Mouse (Mus musculus) CD4-positive, CD25-positive, alpha-beta regulatory T cell, adult 2 months (primary cell): Measurements from ENCODE around the gene Gal3st2.
"Not testable (repeated sequence)": the region's sequence is repeated elsewhere in the genome, so short reads cannot be mapped to it uniquely, and the experiment has no call there.

Source experiments
- DNase-seq: peaks from one replicate; pipeline ENCODE4 v3.0.0-alpha.2; 2012; ENCODE audit warnings: low read depth, low spot score

The Gal3st2 gene

DNA sequence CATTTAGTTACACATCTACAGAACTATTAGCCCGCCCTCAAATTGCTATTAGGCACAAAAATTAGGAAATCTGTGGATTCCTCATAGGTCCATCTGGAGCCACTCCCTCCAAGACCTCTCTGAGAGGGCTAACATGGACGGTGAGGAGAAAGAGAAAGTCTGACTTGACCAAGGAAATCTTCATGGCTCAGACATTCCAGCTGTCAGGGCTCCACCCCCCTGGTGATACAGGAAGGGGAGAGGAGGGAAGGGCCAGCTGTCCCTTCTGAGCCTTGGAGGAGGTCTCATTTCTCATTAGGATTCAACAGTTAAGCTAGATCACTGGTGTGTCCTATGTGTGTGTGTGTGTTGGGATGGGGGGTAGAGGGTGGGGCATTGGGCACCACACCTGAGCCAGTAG lies at the start of gene Gal3st2:
TSS of gene Gal3st2 (plus strand) at position 259 of the 400 bp plus-strand sequence.
- DNase-seq: not testable (repeated sequence)

DNA sequence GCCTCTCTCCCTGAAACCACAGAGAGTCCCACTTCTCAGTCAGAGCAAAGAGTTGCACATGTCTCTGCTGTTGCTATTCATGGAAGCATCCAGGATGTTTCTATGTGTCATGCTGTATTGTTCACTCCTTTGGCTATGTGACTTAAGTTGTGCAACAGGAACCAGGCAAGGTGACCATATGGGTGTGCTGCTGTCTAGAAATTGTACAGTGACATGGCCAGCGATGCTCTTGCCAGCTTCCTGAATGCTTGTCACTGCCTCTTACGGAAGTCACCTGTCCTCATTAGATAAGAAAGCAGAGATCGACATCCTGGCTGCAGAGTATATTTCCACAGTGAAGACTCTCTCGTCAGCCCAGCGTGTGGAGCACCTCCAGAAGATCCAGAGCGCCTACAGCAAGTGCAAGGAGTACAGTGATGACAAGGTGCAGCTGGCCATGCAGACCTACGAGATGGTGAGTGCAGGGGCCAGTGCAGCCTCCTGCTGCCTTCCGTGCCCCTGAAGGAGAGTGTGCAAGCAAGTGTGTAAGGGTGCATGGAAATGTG lies 49.5 kb upstream of the Gal3st2 start:
- no peak for DNase-seq

DNA sequence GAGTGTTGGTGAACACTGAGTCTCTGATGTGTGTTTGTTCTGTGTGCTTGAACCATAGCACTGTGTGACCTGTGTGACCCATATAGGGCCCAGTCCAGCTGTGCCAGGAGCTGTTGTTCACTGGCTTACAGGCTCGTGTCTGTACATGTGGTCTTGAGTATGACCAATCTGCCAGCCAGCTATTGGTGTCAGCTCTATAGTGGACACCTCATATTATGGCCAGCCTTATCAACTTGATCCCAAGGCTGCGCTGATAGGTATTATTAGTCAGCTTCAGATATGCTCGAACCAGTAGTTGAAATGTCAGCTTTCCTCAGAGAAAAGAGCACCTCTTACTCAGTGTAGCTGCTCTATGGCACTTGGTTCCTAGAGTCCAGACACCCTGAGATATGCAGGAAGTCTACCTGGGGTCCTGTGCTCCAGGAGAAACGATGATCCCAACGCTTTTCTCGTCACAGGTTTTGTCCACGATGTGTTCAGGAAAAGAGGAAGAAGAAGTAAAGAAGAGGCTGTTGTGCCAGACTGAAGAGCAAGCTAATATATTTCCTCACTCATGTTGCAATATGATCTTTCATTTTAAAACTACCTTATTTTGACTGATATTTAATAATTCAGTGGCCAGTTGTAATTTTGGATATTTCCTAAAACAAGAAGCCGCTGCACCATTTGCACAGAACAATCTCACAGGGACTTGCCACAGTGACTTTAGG lies 43.1 kb upstream of the Gal3st2 start:
- DNase-seq: no peak

DNA sequence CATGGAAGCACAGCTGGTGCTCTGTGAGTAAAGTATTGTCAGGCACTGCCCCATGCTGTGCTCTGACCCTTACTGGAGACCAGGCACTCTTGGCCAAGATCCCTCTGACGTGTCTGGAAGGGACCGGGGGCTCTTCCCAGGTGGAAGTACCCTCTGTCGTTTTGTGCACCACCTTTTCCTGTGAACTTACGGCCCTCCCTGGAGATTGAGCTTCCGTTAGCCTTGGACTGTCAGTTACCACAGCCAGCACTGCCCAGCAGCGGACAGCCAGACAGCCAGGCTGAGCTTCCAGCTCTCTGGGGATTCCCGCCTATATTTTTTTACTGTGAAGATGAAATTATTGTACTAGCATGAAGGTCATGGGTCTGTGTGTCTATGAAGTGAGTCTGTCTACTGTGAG lies 42.4 kb upstream of the Gal3st2 start:
- DNase-seq: no peak

DNA sequence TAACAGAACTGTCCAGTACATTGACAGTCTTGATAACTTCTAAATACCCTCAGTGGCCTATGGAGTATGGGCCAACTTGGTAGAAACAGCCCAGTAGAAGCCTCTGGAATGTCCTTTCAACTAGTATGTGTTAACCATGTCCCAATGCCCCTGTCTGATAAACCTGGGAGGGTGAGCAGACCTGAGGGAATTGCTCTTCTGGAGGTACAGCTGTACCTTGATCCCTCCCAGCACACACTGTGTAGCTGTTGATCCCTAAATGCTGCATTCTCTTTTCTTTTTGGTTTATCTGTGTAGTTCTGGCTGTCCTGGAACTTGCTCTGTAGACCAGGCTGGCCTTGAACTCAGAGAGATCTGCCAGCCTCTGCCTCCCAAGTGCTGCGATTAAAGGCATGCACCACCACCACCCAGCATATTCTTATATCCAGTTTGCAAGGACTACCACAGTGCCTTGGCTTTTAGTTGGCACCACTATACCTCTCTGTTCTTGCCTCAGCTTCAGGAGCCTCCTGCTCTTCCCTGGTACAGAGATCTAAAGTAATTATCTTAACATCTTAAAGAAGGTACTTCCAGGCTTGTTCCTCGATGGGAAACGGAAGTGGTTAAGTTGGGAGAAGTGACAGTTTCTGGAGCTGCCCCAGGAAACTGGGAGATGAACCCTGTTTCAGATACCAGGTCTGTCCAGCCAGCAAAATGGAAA lies 37.2 kb upstream of the Gal3st2 start:
- DNase-seq: no peak

DNA sequence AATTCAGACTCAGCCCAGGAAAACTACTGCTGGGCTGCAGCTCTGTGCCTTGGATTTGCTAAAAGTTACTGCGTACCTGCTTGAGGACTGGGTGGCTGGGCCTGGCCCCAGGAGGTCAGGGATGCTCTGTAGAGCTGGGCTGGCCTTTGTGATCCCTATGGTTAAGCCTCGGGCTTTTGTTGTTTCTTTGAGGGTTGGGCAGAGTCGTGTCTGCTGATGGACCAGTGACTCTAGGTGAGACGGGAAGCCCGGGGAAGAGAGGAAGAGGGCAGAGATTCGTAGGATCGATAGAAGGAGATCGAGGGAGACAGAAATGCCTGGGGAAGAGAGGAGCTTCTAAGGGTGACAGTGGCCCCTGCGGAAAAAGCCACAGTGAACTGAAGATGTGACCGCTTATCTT lies 36.5 kb upstream of the Gal3st2 start, which contains the start of gene D2hgdh:
TSS of gene D2hgdh (plus strand) at position 301 of the 400 bp plus-strand sequence.
- DNase-seq: no peak

DNA sequence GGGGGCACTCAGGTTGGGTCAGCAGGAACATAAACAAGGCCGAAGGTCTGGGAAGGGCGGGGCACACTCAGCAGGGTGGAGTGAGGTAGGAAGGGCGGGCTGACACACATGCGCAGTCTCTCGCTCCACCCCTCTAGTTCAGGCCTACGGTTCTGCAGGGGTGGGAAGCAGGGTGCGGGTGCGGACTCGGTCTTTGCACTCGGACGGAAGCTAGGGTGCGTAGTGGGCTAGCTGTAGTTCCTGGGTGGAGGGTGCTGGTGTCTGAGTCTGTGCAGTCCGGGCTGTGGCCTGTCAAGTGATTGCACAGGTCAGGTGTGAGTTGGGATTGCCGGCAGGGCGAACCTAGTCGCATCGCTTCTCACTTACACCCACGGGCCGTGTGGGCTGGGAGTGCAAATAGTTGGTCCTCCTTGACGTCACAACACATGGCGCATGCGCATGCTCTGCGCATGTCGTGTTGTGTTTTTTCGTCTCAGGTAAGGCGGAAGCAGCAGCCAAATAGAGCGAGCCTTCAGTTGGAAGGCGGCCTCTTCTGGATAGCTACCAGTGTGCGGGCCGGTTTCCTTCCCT lies 35.9 kb upstream of the Gal3st2 start:
- peak; percentile 99 for DNase-seq

DNA sequence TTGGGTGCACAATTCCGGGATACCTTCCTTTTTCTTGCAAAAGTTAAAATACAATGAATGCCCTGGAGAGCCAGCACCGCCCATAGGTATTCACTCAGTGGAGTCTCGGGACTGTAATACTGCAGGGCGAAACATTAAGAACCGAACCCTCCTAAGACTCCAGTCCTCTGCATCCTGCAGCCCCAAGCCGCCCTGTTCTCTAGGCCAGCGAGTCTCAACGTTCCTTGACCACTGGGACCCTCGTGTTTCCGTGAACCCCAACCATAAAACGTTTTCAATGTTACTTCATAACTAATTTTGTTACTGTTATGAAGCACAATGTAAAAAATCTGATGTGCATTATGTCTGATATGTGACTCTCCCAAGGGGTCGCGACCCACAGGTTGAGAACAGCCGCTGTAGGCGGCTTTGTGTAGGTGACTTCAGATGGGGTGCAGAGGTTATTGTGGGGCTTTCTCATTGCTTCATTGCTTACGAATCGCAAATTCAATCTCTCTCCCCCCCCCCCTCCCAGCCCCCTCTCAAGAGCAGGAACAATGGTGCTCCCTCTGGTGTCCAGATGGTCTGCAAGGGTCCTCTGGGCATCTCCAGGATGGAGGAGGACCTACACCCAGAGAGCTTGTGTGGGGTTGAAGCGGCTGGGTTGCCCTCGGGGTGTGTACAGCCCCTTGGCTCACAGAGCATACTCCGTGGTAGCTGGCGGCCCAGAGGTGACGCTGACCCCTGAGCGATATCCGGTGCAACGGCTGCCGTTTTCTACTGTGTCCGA lies 35.2 kb upstream of the Gal3st2 start:
- DNase-seq: peak; percentile 17

DNA sequence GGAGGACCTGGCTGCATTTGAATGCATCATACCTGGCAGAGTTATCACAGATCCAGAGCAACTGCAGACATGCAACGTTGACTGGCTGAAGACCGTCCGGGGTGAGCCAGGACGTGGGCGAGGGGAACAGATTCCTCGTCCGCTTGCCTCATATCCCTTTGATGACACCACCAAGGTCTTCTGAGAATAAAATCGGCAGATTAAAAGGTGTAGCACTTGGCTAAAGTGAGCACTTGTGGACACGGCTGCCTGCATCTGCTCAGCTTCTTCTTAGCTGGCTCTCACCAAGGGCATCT lies 34.6 kb upstream of the Gal3st2 start:
- no peak for DNase-seq

DNA sequence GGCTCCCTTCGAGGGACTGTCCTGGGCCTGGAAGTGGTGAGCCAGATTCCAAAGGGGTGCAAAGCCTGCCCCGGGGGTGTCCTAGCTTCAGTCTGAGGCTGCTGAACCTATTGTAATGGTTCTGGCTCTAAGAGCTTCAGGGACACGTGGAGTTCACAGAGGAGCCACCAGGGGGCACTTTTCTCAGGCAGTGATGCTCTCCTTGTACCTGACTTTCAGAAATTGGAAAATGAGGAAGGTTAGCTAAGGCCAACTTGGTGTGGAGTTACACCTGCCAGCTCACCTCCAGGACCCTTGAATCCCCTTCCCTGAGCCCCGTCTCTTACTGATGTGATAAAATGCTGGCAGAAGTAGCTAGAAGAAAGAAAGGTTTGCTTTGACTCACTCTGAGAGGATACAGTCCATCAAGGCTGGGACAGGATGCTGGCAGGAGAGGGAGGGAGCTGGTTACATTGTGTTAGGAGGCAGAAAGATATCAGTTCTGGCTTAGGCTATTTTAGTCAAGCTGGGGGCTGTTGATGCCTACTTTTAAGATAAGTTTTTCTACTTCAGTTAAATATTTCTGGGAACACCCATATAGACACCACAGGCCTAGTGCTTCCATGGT lies 28.2 kb upstream of the Gal3st2 start:
- not testable (repeated sequence) for DNase-seq

DNA sequence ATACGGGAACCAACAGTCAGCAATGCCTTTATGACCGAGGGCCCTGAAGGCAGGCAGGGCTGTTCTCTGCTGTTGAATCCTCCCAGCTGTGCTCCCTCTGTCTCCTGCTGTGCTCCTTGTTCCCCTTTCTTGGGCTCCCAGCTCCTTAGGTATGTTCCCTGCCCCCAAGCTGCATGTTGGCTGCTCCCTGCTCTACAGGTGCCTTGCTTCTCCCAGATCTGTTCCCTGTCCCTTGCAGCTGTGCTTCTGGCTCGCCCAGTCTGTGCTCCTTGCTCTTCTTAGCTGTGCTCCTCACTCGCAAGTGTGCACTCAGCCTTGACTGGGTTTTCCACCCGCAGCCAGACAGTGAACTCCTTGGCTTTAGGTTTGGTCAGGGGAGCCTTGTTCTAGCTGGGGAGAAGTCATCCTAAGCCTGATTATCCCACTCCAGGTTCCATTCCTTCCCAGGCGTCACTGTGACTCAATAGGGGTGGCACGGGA lies 26.4 kb upstream of the Gal3st2 start:
- no peak for DNase-seq

DNA sequence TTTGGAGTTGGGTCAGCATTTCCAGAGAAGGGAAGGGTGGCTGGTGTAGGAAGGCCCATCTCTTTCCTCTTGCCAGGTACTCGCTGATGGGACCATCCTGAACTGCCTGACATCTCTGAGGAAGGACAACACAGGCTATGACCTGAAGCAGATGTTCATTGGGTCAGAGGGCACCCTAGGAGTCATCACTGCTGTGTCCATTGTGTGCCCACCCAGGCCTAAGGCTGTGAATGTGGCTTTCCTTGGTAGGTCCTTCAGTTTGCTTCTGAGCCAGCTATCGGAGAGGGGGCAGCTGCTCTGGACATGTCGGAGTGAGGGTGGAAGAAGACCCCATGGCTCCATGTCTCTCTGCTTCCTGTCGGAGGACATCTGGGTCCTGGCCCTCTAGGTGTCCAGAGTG lies 25.9 kb upstream of the Gal3st2 start:
- DNase-seq: no peak

DNA sequence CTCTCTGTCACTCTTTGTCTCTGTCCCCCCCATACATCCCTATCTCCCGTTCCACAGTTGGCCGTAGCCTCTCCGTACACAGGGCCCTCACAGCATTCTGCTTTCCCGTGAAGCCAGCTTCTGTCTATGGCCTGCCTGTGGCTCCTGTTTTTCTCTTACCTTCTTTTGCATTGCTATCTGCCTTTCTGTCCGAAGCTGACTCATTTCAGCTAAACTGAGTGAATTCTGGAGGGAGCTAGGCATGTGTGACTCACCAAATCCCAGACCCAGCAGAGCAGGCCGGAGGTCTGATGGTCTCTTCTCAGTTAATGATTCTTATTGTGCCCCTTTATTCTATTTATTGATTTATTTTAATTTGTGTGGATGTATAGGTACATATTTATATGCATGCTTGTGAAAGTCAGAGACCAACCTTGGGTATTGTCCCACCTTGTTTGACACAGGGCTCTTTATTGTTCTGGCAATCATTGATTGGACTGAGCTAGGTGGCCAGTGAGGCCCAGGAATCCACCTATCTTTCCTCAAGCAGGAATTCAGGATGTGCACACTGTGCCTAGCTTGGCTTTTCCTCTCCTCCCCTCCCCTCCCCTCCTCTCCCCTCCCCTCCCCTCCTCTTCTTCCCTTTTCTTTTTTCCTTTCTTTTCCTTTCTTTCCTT lies 25.1 kb upstream of the Gal3st2 start:
- DNase-seq: no peak

DNA sequence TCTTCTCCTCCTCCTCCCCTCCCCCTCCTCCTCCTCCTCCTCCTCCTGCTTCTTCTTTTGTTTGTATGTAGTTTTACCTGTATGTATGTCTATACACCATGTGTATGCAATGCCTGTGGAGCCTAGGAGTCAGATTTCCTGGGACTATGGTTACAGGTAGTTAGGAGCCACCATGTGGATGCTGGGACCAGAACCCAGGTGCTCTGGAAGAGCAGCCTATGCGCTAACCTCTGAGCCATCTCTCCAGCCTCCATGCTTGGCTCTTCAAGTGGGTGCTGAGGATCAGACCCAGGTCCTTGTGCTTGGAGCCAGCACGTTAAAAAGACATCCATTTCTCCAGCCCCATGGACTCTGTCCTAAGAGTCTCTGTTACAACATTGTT lies 24.6 kb upstream of the Gal3st2 start:
- DNase-seq: no peak

DNA sequence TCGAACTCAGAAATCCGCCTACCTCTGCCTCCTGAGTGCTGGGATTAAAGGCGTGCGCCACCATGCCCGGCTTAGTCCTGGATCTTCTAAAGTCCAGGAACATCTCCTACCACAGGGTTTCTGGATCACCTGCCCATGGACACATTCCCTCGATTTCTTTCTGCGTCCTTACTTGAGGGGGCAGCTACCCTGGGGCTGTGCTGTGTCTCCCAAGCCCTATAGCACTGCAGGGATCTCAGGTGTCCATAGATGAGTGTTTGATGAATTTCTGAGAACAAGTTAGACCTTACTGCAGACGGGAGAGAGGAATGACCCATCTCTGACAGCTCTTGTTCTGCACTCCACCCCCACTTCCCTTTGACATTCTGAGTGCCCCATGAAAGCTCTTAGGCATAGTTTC lies 23.8 kb upstream of the Gal3st2 start:
- DNase-seq: no peak

DNA sequence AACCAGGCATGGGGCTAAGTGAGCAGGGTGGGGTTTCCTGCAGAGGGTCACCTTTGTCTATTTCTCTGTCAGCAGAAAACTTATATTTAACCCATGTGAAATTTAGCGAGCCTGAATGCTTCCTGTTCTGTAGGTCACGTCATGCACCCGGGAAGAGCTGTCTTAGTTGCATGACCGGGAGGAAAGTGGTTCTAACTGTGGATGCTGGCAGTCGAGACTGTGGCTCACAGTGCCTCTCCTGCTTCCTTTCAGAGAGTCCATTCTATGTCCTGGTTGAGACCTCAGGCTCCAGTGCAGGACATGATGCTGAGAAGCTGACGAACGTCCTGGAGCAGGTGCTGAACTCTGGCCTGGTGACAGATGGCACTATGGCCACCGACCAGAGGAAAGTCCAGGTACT lies 22.5 kb upstream of the Gal3st2 start:
- DNase-seq: not testable (repeated sequence)

DNA sequence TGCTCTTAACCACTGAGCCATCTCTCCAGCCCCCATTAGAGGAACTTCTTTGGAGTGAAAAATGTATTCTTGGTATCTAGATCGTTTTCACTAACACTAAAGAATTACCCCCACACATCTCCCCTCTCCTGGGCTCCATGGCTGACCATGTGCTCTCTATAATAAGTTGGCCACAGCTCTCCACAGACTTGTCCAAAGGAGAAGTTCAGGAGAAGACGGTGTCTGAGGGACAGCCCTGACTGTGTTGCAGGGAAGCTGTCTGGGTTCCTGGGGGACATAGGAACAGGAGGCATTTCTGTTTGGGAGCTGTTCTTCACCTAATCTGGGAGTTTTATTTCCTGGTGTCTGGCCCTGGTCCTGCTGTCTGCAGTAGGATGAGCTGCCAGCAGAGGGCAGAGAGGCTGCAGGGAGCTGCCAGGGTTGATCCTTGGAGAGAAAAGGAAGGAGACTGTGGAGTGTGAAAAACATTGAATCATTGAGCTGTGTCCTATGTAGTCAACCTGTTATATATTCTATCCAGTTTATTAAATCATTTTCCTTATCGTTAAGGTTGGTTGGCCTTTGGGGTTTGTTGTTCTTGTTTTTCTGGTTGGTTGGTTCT lies 15.2 kb upstream of the Gal3st2 start:
- not testable (repeated sequence) for DNase-seq

DNA sequence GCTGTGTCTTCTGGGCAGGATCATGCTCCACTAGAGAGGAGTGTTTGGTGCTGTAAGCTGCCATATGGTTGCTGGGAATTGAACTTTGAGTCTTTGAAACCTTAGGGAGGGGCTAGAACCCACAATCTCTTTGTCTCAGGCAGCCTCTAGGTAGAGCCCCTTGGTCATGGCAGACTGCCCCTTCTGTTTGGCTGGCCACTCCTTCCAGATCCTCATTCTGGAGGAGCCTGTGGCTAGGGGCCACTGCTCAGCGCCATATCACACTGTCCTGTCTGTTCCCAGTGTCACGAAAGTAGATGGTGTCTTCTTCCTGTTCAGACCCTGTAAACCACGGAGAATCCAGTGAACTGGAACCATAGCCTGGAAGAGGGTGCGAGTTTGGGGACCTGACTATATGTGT lies 5.3 kb upstream of the Gal3st2 start:
- not testable (repeated sequence) for DNase-seq

DNA sequence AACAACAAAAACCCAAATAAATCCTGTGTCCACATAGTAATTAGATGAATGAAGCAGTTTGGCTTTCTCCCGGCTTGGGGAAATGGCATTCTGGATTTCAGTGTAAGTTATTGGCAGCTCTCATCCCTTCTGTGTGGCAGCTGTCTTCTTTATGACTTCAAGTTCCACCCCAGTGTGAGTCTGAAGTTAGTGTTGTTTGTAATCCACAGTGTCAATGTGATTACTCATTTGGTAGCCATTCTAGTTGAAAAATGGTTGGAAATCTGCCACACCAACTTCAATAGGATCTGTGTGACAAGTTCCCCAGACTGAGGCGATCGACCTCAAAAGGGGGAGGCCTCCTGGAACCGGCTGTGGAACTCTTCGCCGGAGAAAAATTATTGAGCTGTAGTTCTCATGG lies 3.7 kb upstream of the Gal3st2 start:
- no peak for DNase-seq

DNA sequence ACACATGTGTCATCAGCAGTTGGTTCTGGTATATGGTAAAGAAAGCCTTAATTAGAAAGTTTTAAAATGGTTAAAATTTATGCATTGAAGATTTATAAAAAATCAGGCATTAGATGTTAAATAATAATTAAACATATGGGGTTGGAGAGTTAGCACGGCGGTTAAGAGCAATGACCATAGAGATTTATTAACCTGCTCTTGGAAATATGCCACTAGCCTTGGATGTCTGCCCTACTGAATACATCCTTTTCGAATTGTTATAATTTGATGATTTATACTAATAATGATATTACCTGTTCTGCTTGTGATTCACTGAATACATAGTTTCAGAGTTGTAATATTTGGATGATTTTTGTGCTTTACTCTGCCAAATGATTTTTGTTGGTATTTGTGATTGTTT lies 3.1 kb upstream of the Gal3st2 start:
- DNase-seq: no peak

DNA sequence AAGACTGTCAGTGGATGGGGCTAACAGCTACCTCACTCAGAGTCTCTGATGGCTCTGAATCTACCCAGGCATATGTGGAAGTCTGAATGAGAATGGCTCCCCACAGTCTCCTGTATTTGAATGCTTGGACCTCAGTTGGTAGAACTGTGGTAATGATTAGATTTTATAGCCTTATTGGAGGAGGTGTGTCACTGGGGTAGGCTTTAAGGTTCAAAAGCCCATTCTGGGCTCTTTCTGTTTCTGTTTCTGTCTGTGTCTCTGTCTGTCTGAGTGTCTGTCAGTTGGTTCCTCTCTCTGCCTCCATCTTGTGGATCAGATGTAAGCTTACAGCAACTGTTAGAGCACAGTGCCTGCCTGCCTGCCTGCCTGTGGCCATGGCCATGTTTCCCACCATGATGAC lies 1.5 kb upstream of the Gal3st2 start:
- no peak for DNase-seq
